In genomic region chr9:48662361-48663051, GRCm38 (mm10) we compare ENCODE assay signal across 11 mouse cellular contexts. TPM values are rescaled to one million over a fixed set of nuclear protein-coding genes. Genes with fewer than 3 reads are reported as not detected.
DNase-seq lines count a peak whose midpoint lies in the region; ATAC-seq lines count a peak whose summit lies in the region.
"Had no signal": no experiment of that assay in that cellular context is flagged by ENCODE, and none has a peak within 500 bp of the region (broad histone marks: within the 10 kb centered on the region; RNA-seq: fewer than 3 reads in every experiment).

No protein-coding gene starts in this region.

- peak; percentile 52 for ATAC-seq in hindbrain, embryonic 11.5 days (ENCODE audit: low FRiP score)

- peaks cover 14% of the 10 kb centered on the region for H3K4me1 ChIP-seq in hindbrain, embryonic 11.5 days (replicated peaks; ENCODE audit: control insufficient read depth, insufficient read depth, low read length)
- peaks cover 54% of the 10 kb centered on the region for H3K4me1 ChIP-seq in midbrain, embryonic 10.5 days

- H3K27ac ChIP-seq in hindbrain, embryonic 11.5 days (ENCODE audit: low read depth, low read length): peak overlapping the region; percentile 81
- H3K27ac ChIP-seq in midbrain, embryonic 10.5 days (replicated peaks): peak overlapping the region; percentile 82
- H3K27ac ChIP-seq: heart, embryonic 13.5 days had no signal

- no peak overlapping the region for H3K9ac ChIP-seq in hindbrain, embryonic 11.5 days (ENCODE audit: low read depth, low read length)
- H3K9ac ChIP-seq: heart, embryonic 13.5 days; lung, embryonic 14.5 days had no signal

- no peak overlapping the region; the same call in 1 of the 2 replicates for H3K4me2 ChIP-seq in hindbrain, embryonic 11.5 days (replicated peaks; ENCODE audit: low read depth, low read length)
- H3K4me2 ChIP-seq: heart, embryonic 13.5 days; lung, embryonic 14.5 days had no signal

- 35% methylated on average over 15 of the region's 15 CpGs for WGBS in hindbrain, embryonic 11.5 days
- 40% methylated on average over 15 of the region's 15 CpGs for WGBS in midbrain, embryonic 10.5 days

- H3K9me3 ChIP-seq in hindbrain, embryonic 11.5 days (ENCODE audit: control insufficient read depth, low read length): no peaks in the 10 kb centered on the region
- peaks cover 10% of the 10 kb centered on the region for H3K9me3 ChIP-seq in midbrain, embryonic 10.5 days (replicated peaks)

- H3K36me3 ChIP-seq in hindbrain, embryonic 11.5 days (ENCODE audit: control insufficient read depth, insufficient read depth, low read length): no peaks in the 10 kb centered on the region
- peaks cover 70% of the 10 kb centered on the region for H3K36me3 ChIP-seq in midbrain, embryonic 10.5 days

- no peaks in the 10 kb centered on the region for H3K27me3 ChIP-seq in hindbrain, embryonic 11.5 days (ENCODE audit: control insufficient read depth, insufficient read depth, low read length)
- H3K27me3 ChIP-seq in midbrain, embryonic 10.5 days (ENCODE audit: low read depth, poor library complexity, severe bottlenecking): no peaks in the 10 kb centered on the region

- peak; percentile 57 to 59 for DNase-seq in right cerebral cortex, postnatal 10 days (ENCODE audit: low spot score in 2 of 2)
- no peak for DNase-seq in right cerebral cortex, adult 18-20 months
- no peak for DNase-seq in hindbrain, embryonic 11.5 days (ENCODE audit: low spot score)
- no peak for DNase-seq in midbrain, embryonic 10.5 days (ENCODE audit: low spot score)
- DNase-seq in cerebellum, adult 8-10 months: no peak
- DNase-seq in B cell, adult 2 months: no peak
- DNase-seq in right cerebral cortex, postnatal 36 days (ENCODE audit: low spot score in 2 of 2): no peak
- DNase-seq: kidney, adult 9 months had no signal

- H3K4me3 ChIP-seq in hindbrain, embryonic 11.5 days (ENCODE audit: low read depth, low read length): no peak overlapping the region
- H3K4me3 ChIP-seq in midbrain, embryonic 10.5 days: no peak overlapping the region
- H3K4me3 ChIP-seq: heart, embryonic 13.5 days; myocyte had no signal

RNA-seq across cellular contexts. Expression of gene Nnmt, which starts 57.6 kb away (rescaled TPM):
- polyA plus RNA-seq in hindbrain, embryonic 11.5 days (2014; fragmentation: Nextera tagmentation; extraction: Ambion mirVana): 0.81 and 1.2 TPM in 2 replicates
- polyA plus RNA-seq in midbrain, embryonic 10.5 days (2016; fragmentation: Nextera tagmentation; extraction: Ambion mirVana): 0.65 and 1.1 TPM in 2 replicates

Comparison
In these comparisons a context has a peak if more than half of its experiments do, and no peak if none do; other contexts are left out.
1. DNase-seq: peak in right cerebral cortex, postnatal 10 days (2 of 2); none in right cerebral cortex, adult 18-20 months (single experiment), hindbrain, embryonic 11.5 days (single experiment), midbrain, embryonic 10.5 days (single experiment), cerebellum, adult 8-10 months (single experiment), B cell, adult 2 months (0 of 2) and right cerebral cortex, postnatal 36 days (0 of 2).